Mouse (Mus musculus) heart, postnatal 25 days (tissue): ENCODE results near the gene Lrmda. TPM values are rescaled to one million over a fixed set of nuclear protein-coding genes. Genes with fewer than 3 reads are reported as not detected.

Experiments used
- DNase-seq: peaks from one replicate; pipeline ENCODE4 v3.0.0; 2022; ENCODE audit warnings: low spot score
- intact Hi-C: fragments of 180-260 bp; cut with DNase I; formaldehyde crosslinking; loops from one replicate; pipeline ENCODE4 v1.15.1; 2025
- total RNA-seq, 2 experiments: library from RNA; stranded (reverse); gene quantifications; 2 replicates each; pipeline ENCODE4 v1.2.3; 2021

Gene Lrmda
- total RNA-seq, 2 experiments from 2014 or later: 0.83 to 1.8 TPM

GRCm38 (mm10) chr14:22139281-22139680, 119.8 kb downstream of the Lrmda start:
- no peak for DNase-seq
- intact Hi-C loops: no loop called here

GRCm38 (mm10) chr14:22144014-22144413, 124.5 kb downstream of the Lrmda start:
- intact Hi-C loops: no loop called here
- no peak for DNase-seq

GRCm38 (mm10) chr14:22145863-22146262, 126.4 kb downstream of the Lrmda start:
- no peak for DNase-seq
- intact Hi-C loops: no loop called here

GRCm38 (mm10) chr14:22146508-22147044, 127.1 kb downstream of the Lrmda start:
- intact Hi-C loops: no loop called here
- no peak for DNase-seq

- no peak for DNase-seq
- intact Hi-C loops: no loop called here
Observed at GRCm38 (mm10) chr14:22147341-22148024, 128.0 kb downstream of the Lrmda start.

GRCm38 (mm10) chr14:22152701-22153100, 133.2 kb downstream of the Lrmda start:
- DNase-seq: no peak
- intact Hi-C loops: no loop called here

GRCm38 (mm10) chr14:22154096-22154495, 134.6 kb downstream of the Lrmda start:
- no peak for DNase-seq
- intact Hi-C loops: no loop called here

GRCm38 (mm10) chr14:22155034-22155433, 135.5 kb downstream of the Lrmda start:
- intact Hi-C loops: no loop called here
- no peak for DNase-seq

- DNase-seq: no peak
- intact Hi-C loops: no loop called here
Observed at GRCm38 (mm10) chr14:22155512-22156026, 136.1 kb downstream of the Lrmda start.

GRCm38 (mm10) chr14:22156991-22157390, 137.5 kb downstream of the Lrmda start:
- no peak for DNase-seq
- intact Hi-C loops: no loop called here

- intact Hi-C loops: no loop called here
- no peak for DNase-seq
Observed at GRCm38 (mm10) chr14:22161416-22161815, 141.9 kb downstream of the Lrmda start.

- DNase-seq: no peak
- intact Hi-C loops: loop anchor here (5.0 kb wide), 1 partner anchor 180 kb away; the partner anchor contains the start of gene Zfp503
Observed at GRCm38 (mm10) chr14:22167285-22167684, 147.8 kb downstream of the Lrmda start.

GRCm38 (mm10) chr14:22168077-22168794, 148.7 kb downstream of the Lrmda start:
- intact Hi-C loops: loop anchor here (5.0 kb wide), 1 partner anchor 181 kb away; the partner anchor contains the start of gene Zfp503
- no peak for DNase-seq

- intact Hi-C loops: loop anchor here (5.0 kb wide), 1 partner anchor 182 kb away; the partner anchor contains the start of gene Zfp503
- no peak for DNase-seq
Observed at GRCm38 (mm10) chr14:22168795-22169568, 149.5 kb downstream of the Lrmda start.

- DNase-seq: no peak
- intact Hi-C loops: no loop called here
Observed at GRCm38 (mm10) chr14:22174757-22175156, 155.2 kb downstream of the Lrmda start.

GRCm38 (mm10) chr14:22179761-22180160, 160.2 kb downstream of the Lrmda start:
- no peak for DNase-seq
- intact Hi-C loops: no loop called here

GRCm38 (mm10) chr14:22181508-22181907, 162.0 kb downstream of the Lrmda start:
- no peak for DNase-seq
- intact Hi-C loops: no loop called here

GRCm38 (mm10) chr14:22183195-22183594, 163.7 kb downstream of the Lrmda start:
- intact Hi-C loops: no loop called here
- no peak for DNase-seq

GRCm38 (mm10) chr14:22185452-22185851, 165.9 kb downstream of the Lrmda start:
- intact Hi-C loops: no loop called here
- no peak for DNase-seq

GRCm38 (mm10) chr14:22190111-22190510, 170.6 kb downstream of the Lrmda start:
- intact Hi-C loops: no loop called here
- no peak for DNase-seq
